Mouse (Mus musculus): ENCODE data around the gene Uck1.

DNA sequence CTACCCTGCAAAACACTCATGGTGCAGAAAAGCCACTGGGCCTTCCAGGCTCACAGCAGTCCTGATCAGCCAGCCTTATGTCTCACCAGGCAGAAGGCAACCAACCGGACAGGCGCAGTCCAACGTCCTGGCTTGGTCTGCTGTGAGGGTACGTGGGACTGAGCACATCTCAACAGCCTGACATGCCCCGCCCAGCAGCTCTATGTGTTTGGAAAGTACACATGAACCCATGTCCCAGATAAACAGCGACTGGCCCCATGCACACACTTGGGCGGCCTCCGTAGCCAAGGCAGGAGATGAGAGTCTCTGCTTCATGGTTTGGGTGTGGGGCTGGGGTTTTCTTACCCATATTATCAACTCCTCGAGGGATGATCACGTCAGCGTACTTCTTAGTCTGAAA is 3.7 kb downstream of the Uck1 start:
- TF ChIP-seq CTCF (IDR thresholded peaks at IDR 0.05; ENCODE audit: borderline replicate concordance, control insufficient read depth, extremely low read depth, insufficient read depth, low read length, poor library complexity) = no peak
- TF ChIP-seq POLR2A (IDR thresholded peaks at IDR 0.05; ENCODE audit: control insufficient read depth, extremely low read depth, insufficient read depth, low read length, poor library complexity) = no peak
